Mouse (Mus musculus) cerebellum, postnatal 10 days (tissue): Measurements from ENCODE around the gene Tecrl.

ENCODE experiments used
- DNase-seq, 2 experiments: peaks; one replicate each; pipeline ENCODE4 v3.0.0; 2021; ENCODE audit warnings: mixed read lengths in 2 of 2

Gene Tecrl

DNA sequence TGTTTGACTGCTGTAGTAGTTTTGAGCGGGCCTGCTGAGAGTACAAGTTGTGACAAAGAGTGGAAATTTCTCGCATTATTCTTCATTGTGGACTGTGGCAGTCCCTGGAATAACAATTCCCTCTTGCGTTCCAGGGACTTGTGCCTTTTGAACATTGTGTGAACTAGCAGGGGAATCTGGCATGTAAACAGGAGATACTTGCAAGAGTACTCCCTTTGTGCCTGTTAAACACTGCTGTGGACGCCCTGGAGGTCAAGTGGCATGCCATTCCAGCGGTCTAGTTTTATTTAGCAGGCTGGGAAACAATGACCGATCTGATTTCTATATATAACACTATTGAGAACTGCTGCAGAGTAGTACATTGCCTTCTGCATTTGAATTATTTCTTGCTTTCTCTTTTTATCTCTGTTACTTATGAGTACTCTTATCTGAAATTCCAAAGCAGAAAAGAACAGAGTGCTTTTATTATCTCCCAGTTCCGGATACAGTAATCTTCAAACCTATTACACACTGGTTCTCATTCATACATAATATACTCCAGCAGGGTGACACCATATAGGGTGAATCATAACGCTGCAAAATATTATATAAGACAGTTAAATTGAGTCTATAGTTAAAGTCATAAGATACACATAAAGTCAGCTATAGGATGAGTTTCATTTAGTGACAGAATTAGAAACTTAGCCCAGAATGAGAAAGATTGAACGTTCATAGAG is at the start of gene Tecrl:
TSS of gene Tecrl (minus strand) at position 350 of the 716 bp plus-strand sequence.
- no peak for DNase-seq

DNA sequence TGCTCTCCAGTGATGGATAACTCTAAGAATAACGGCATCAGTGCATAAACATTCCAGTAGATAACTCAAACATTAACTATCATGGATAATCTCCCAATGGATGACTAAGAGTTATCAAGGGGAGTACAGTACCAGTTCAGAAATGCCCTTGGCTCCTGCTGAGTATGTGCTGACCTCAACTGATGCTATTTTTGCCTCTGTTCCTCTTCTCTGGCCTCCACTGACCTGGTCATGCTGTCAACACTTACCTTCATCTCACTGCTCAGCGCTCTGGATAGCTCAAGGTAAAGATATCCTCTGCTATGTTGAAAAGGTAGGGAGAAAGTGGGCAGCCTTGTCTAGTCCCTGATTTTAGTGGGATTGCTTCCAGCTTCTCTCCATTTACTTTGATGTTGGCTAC is 30.0 kb upstream of the Tecrl start:
- no peak for DNase-seq

DNA sequence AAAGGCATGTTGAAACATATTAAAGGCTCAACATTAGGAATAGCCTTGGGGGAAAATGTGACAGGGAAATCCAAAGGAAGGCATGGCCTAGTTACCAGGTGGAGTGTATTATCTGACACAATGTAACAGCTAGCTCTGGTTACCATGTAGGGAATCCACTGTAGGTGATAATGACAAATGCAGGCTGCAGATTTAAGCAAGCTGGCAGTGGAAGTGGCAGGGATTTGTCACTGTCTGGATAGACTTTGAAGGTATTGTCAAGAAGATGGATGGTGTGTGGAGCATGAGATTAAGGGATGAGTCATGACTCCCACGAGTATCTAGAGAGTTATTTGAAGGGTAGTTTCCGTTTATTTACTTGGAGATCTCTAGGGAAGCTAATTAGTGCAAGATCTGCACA is 3.4 kb downstream of the Tecrl start:
- no peak for DNase-seq

DNA sequence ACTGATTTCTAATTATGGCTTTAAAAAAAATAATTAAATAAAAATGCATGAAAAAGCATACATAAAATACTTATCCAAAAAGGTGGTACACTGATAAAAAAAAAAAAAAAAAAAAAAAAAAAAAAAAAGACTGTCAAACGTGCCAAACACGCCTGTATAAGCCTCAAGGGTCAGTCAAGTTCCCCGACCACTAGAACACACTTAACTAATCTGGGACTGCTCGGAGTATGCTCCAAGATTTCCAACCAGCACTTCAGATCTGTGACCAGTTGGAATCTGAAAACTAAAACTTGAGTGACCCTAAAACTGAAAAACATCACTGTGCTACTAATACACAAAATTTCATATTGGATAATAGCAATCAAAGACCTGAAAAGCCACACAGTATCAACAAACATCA is 15.9 kb downstream of the Tecrl start:
- no peak for DNase-seq

DNA sequence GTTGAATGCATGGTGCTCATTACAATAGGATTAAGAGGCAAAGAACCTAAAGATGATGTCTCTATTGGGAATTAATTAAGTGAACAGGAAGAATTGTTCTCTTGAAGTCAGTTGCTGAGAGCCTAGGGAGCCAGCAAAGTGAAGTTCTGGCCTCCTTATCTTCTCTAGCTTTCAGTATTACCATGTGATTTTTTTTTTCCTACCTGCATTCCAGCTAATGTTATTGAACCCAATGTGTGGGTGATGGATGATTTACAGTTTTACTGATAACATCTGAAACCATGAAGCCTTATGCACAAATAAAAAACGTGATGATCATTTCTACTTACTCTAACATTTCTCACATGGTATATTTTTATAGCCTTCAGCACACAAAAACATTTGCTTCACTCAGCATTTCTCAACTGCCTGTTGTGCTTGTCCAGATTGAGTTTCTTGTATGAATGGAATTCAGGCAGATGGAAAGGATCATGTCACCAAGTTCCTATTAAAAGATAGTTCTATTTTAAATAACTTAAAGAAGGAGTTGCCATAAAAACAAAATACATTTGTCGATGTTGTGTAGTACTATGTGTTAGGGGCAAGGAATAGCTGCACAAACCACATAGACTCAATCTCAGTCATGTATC is 87.7 kb downstream of the Tecrl start:
- DNase-seq = no peak

DNA sequence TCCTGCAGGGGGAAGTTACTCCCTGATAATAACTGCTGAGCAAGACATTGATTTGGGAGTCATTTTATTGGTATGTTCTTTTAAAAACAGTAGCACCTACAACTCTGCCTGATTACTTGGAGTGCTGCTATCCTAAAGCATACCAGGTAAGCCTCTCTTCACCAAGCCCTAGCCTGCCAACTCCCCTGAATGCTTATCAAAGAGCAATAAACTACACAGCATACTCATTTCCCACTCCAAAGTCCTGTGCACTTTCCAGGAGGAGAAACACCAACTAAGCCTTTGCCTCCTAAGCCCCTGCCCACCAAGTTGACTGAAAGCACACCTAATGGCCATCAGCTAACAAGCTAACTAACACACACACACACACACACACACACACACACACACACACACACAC is 94.9 kb downstream of the Tecrl start:
- DNase-seq = no peak

DNA sequence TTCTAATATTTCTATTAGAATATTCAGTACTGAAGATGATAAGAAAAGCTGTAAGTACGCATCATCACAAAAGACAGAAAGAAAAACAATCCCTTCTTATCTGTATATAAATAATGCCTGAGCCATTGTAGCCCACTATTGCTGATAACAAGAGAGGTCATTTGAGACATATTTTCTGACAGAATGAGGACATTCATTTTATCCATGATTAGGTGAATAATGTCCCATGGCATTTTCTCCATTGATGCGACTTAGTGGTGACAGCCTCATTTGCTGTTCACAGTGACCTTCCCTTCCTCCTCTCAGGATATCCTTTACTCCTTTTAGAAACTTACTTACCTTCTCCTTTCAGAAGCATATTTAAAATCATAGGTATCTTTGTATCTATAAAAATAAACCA is 100.9 kb downstream of the Tecrl start:
- DNase-seq = no peak

DNA sequence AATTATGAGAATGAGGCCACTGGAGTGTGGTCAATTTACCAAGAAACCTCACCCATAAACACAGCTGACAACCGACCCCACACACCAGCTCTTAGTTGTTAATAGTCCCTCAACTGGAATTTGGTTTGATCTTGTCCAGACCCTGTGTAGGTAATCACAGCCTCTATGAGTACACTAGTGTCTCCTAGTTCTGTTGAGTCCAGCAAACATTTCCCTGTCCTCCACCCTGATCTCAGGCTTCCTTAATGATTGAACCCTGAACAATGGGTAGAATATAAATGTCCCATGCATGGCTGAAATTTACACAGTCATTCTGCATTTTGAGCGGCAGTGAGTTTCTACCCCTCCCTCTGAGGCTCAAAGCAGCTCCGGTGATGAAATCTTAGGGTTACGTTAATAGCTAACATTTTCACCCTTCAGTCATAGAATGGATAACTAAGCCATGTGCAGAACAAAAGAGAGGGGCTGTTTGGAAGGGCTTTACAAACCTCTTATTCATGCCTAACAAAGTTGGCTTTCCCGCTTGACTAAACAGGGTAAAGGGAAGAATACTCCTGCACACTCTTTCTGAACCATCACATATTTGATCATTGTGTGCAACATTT is 116.0 kb downstream of the Tecrl start:
- no peak for DNase-seq
